Mouse (Mus musculus) ES-Bruce4 (cell line): ENCODE measurements around the gene Skap2.

Experiments
- CTCF ChIP-seq: IDR thresholded peaks from one replicate; pipeline ENCODE4 v1.8.1; 2011; ENCODE audit warnings: low read depth, low read length
- EP300 ChIP-seq: IDR thresholded peaks from 2 replicates; pipeline ENCODE4 v1.6.1; 2011; ENCODE audit warnings: low read depth, low read length; ENCODE audit not compliant: insufficient read depth
- POLR2A ChIP-seq: IDR thresholded peaks from one replicate; pipeline ENCODE4 v1.8.1; 2011; ENCODE audit warnings: low read length; ENCODE audit not compliant: insufficient read depth

DNA sequence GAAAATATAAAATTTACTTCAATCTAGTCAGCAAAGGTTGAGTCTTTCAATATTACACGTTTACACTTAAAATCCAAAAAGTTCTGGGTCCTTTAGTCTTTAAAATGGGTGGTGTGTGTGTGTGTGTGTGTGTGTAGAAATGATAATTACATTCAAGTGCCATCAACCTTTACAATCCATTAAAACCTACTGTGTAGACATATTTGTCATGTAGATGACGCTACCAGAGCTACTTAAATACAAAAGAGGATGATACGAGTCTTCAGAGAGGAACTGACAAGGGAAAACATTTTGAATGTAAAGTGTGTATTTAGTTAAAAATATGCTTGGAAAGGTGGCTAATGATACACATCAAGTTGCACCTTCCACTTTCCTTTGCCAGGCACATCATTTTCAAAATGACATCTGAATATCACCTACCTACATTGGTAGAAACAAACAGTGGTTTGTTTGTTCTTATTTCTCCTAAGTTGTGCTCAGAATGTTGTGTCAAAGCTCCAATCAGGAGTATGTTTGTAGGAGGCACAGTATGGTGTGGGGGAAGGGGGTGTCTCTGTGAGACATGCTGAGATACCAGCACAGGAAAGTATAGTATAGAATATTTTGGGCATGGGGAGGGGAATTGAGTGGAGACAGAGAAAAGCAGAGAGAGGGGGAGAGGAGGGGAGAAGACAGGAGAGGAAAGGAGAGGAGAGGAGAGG lies 1.0 kb upstream of the Skap2 start:
- TF ChIP-seq CTCF: no peak
- TF ChIP-seq POLR2A: no peak
- TF ChIP-seq EP300: no peak
